Mouse (Mus musculus): Measurements from ENCODE around the gene Surf4.

Surf4 gene

DNA sequence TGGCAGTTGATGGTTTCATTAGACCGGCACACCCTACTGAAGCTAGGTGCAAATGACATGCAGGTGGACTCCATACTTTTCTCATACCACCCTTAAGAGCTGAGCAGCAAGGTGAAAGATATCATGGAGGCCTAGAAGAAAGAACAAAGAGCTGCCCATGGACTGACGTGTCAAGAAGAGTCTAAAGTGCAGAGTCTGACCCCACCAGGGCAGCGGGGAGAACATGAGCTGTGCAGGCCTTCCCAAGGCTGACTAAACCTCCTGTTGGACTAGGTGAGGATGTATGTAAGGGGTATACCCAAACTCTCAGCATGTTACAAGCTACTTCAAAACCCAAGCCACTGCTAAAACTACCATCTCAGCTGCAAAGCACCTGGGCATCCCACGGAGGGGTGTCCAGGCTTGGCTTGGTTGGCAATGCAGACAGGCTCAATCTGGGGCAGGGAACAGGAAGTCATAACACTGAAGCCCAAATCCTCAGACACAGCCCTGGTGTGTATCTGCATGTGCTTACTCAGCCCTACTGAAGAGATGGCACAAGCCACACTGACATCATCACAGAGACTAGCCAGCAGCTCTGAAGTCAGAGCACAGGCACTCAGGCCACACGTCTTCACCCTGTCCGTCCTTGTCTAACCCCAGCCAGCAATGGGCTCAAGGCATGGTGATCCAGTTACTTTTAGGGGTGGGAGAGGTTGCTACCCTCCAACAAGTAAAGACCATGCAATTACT lies 5.8 kb downstream of the Surf4 start:
- no peak for DNase-seq

DNA sequence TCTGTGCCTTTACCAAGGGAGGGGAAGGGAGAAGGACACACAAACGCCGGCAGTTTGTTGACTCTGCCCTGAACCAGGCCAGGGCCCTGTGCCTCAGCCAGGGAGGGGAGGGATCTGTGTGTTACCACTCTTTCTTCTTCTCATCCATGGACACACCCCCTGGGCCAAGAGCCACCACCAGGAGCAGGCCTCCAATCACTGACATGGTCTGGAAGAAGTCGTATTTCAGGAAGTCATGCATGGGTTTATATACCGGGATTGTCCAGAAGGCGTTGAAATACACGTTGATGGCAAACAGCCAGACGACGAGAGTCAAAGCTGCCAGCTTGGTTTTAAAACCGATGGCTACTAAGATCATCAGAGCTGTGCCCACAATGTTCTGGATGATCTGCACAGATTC lies 11.9 kb downstream of the Surf4 start:
- no peak for DNase-seq

DNA sequence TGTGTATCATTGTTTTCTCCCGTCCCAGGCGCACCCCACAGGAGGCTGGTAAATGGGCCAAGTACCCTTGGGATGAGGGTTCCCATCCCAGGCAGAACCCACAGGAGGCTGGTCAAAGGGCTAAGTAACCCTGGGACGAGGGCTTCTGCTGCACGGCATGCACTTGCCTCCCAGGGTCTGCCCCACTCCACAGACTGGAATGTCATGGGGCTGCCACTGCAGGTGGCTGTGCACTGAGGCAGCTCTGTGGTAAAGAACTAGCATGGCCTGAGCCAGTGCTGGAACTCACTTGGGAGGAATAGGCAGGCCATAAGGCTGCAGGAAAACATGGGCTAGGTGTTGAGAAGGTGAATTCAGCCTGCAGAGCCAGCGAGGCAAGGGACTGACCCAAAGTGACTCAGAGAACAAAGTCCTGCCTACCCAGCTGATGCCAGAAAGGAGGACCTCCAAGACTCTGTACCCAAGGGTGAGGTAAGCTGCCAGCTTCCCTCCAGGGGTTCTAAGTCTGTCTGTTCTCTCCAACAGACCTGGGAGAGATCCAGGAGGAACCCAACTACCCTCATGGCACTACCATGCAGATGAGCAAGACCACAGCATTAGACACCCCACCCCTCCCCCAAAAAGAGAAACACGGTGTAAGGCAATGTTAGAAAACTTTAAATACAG lies 13.4 kb downstream of the Surf4 start:
- DNase-seq: no peak

DNA sequence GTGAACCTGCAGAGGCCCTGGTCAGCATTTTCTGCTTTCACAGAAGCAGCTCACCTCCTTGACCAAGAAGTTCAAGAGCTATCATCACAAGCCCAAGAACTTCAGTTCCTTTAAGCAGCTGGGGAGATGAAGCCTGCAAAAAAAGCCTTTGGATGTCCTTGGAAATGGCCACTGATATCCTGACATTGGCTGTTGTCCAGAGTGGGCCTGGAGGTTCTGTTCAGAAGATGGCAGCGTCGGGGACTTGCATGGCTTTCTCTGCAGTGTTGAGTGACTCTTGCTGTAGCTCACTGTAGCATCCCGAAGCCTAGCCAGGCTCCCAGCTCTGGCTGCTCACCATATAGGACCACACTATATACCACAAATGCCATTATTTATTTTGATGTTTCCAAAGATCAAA lies 14.0 kb downstream of the Surf4 start:
- DNase-seq: no peak

DNA sequence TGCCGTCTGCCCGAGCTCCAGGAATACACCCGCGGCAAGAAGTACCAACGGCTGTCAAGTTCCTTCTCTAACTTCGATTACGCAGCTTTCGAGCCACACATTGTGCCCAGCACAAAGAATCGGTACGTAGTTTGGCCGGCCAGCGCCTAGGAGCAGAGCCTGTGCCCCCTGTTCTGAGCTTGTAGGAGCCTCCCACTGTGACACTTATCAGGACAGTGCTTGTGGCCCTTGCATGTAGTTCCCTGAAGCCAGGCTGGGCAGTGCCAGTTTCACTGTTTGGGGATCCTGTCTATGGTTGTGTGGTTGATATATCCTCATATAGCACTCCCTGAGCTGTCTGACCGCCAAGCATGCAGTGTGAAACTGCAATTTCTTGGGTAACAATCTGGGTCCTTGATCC lies 17.0 kb downstream of the Surf4 start:
- DNase-seq: no peak

DNA sequence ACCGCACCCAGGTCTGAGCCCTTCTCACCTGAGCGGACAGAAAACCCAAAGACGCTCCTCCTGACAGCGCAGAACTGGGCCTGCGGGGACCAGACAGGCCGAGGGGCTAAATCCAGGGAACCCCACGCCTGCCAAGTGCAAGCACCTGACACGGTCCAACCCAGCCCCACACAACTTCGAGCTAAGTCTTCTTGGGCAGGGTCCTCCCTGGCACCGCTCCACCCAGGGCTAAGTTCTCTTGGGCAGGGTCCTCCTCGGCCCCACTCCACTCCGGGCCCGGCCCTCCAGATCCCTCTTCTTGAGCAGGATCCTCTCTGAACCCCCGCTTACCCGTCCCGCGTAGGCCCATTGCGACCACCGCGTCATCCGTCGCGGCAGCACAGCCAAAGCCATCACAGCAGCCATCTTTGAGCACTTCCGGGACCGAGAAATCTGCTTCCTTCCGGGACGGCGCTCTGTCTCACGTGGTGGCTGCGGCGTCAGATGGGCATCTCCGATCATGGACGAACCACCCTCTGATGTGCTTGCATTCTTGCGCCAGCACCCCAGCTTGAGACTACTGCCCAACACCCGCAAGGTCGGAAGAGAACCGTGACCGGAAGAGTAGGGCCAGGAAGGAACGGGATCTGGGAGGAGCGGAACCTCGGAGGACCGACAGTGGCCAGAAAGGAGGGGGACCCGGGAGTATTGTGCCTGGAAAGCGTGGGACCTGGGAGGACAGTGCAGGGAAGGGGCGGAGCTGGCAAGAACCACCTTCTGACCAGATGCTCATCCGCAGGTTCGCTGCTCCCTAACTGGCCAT lies 17.6 kb downstream of the Surf4 start, which contains the start of the genes Surf2 and Surf1:
Gene Surf2, plus strand, starts transcription at position 441 of the 802 bp plus-strand sequence.
Gene Surf1, minus strand, starts transcription at position 604 of the 802 bp plus-strand sequence.
- DNase-seq: peak; percentile 91

DNA sequence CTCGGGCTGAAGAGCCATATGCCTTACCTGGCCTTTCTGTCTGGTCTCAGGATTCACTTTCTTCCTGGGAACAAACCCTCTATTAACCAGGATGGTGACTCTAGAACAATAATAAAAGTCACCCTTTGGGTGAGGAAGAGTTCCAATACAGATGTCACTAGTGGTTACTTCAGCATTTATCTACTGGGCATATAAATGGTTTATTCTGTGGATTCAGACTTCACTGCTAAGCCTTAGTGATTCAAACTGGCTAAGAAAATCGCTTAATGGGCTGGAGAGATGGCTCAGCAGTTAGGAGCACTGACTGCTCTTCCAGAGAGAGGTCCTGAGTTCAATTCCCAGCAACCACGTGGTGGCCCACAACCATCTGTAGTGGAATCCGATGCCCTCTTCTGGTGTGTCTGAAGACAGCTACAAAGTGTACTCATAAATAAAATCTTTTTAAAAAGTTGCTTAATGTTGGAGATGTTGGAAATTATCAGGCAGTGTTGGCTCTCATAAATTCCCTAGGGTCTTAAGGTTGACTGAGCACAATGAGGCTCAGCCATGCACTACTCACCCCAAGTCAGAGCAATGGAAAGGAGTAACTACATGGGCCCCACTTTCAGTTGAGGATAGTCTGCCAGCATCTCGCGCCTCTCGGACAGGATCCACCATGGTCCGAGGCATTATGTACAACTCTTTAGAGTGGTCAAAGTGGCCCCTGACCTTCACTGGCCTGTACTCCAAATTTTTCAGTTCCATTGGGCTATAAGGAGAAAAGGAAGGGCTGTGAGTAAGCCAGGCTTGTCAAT lies 19.4 kb downstream of the Surf4 start:
- DNase-seq: no peak

DNA sequence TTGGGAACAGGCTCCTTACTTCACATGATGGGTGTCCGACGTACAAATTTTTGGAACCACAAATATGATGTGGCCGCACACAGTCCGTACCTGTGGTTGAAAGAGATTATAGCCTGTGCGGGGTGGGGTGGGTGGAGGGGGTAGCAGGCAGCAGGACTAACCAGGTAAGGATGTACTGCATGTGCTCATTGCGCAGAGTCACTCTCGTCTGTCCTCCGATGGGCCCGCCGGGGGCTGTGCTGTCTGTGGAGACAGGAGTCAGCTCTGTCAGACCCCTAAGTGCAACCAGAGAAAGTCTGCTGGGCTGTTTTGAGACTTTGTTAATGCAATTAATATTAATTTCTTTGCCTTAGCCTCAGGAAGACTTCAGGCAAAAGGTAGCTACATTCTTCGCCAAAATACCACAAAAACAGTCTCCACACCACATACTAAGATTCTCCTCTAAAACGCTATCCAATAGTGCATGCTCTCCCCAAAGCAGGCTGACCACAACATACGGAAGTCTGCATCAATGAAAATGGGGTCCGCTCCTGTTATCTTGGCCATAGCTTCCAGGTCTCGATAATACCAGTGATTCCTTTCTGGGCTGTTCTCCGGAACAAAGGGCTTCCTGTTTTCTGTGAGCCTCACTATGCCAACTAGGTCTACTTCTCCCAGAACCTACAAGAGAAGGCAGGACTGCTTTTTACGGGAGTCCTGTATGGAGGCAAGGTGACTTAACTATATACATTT lies 20.1 kb downstream of the Surf4 start:
- DNase-seq: no peak

DNA sequence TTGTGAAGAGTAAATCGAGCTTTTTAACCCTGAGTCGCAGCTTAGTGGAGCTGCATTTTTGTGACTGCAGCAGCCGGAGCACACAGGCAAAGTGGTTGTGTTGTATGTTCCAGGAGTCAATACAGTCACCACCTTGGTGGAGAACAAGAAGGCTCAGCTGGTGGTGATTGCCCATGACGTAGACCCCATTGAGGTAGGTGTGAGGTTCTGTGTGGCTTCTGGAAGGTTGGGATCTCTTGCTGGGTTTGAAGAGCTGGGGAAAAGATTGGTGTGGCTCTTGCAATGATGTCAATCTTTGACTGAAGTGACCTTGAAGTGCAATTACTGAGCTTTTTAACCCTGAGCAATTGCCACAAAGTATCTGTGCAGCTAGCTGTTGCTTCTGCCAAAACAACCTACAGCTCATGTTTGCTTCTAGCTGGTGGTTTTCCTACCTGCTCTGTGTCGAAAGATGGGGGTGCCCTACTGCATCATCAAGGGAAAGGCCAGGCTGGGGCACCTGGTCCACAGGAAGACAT lies 21.4 kb downstream of the Surf4 start:
- DNase-seq: no peak

DNA sequence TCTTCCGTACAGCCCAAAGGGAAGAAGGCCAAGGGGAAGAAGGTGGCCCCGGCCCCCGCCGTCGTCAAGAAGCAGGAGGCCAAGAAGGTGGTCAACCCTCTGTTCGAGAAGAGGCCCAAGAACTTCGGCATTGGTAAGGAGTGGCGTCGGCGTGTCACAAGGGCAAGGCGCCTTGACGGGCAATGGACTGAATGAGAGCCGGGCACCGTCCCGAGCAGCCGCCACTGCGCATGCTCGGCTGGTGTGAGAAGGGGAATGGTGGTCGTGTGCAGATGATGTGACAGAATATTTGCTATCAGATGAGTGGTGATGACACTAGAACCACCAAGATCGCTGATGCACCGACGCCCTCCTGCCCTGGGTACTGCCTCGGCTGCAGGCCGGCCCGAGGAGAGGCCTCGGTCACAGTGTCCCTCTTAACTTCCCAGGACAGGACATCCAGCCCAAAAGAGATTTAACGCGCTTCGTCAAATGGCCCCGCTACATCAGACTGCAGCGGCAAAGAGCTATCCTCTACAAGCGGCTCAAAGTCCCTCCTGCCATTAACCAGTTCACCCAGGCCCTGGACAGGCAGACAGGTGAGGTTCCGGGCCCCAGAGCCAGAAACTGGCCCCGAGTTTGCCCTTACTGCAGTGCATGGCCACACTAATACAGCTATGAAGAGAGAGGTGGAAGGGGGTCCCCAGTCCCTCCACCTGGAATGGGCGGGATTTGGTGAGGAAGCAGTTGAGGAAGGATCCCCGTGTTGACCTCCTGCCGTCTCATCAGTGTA lies 22.5 kb downstream of the Surf4 start:
- peak; percentile 87 for DNase-seq

DNA sequence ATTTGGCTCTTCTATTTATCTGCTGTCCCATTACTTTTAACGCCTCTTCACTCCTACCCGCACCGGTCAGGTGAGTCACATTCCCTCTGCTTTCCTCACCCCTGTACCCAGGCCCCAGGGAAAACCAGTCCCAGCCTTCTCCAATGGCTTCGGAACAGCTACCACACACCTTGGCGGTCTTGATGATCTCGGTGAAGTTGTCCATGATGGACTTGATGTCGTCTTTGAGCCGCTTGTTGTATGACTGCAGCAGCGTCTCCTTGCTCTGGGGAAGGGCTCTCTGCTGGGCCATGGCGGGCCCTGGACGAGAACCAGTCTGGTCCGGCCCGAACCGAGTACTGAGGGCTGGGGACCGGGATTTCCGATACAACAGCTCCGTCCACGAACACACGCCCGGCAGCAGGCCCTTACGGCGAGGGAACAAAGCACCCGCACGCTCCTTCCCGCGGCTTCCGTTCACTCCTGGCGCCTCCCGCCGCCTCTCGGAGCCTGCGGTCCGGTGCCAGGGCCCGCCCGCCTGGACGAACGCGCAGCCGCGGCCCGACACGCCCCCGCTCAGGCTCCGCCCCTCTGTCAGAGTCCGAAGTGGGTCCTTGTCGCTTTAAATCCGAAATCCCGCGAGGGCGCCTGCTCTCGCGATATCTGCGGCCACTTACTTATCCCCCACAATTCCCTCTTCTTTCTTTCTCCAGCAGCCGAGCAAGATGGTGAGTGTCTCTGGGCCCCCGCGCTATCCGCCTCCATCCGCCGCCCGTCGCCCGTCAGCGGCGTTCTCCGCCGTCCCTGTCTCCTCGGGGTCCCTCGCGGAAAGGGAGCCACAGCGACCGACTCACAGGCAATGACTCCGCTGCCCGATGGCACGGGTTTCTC lies 23.4 kb downstream of the Surf4 start, which contains the start of the genes Med22 and Rpl7a:
Gene Med22, minus strand, starts transcription at position 554 of the 870 bp plus-strand sequence.
Gene Rpl7a, plus strand, starts transcription at position 641 of the 870 bp plus-strand sequence.
- DNase-seq: peak; percentile 99

DNA sequence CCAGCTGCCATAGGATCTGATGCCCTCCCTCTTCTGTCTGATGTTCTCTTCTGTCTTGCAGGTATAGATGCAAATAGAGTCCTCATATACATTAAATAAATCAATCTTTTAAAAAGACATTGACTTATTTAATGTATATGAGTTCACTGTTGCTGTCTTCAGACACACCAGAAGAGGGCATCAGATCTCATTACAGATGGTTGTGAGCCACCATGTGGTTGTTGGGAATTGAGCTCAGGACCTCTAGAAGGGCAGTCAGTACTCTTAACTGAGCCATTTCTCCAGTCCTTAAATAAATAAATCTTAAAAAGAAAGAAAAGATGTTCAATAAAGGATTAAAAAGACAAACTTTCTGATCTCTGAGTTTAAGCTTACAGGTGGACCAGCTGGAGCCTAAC lies 24.3 kb downstream of the Surf4 start:
- no peak for DNase-seq

DNA sequence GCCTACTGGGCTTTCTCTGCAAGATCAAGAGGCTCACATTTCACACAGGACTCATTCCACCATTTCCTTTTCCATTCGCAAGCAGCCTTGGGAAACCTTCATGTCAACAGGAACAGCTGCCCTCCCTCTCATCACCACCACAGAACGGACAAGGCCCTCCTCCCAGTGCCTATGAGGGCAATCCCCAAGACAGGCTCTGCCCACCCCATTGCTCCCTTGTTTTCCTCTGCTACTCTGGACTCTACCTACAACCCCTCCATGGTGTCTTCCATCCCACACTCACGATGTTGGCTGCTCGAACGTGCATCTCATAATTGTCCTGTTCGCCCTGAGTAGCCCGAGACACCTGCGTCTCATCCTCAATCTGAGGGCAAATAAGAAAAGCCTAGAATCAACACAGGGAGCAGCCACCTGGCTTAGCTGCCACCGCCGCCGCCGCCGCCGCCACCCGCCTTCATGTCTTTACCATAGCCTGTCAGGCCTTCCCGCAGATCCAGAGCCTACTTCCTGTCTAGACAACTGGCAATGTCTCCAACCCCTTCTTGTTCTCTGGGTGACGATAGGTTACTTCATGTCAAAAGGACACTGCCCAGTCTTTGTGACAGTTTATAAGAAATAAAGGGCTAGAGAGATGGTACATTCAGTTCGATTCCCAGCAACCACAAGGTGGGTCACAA lies 24.9 kb downstream of the Surf4 start:
- DNase-seq: no peak

DNA sequence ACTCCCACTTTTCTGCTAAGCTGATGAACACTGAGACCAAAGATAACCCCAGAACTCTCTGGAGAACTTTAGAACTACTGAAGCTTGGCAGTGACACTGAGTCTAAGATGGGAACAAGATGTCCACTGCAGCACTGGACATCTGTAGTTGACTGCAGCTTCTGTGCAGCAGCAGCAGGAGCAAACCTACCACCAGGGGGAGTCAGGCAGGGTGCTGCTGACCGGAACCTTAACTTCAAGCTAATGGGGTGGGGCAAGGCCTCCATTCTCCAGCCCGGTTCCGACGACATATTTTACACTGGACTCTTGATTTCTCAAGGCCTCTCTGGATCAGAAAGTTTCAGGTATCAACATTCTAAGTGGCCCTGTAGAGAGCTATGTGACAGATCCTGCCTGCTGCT lies 26.6 kb downstream of the Surf4 start:
- peak; percentile 64 for DNase-seq

DNA sequence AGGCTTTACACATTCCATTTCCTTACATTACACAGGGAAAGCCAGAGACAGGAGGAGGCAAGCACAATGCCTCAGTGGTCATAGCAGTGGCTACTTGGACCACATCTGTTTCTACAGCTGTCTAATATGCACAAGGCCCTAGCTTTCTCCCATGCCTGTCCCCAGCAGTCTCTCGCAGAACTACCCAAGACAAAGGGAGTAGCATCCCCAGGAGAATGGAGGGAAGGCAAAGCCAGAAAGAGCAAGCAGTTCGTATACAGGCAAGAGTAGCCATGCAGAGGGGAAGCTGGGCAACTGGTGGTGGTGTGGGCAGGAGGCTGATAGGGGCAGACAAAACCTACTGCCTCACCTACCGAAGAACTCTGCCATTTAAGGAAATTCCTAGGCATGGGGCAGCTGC lies 27.3 kb downstream of the Surf4 start:
- DNase-seq: no peak

DNA sequence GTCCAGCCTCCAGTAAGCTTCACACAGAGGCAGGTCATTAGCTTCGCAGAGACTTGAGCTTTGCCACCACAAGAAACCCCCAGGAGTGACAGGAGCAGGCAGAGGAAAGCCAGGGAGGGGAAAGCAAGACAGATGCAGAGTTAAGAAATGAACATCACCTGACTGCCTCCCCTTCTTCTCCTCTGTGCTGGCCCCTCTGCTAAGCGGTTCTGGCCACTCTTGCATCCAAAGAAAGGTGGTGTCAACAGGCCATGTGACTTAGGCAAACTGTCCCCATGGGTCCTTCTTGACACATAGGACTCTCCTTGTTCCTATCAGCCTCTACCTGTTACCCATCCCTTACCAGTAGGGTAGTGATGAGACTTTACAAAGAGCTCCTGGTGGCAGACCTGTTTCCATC lies 27.8 kb downstream of the Surf4 start:
- DNase-seq: no peak

DNA sequence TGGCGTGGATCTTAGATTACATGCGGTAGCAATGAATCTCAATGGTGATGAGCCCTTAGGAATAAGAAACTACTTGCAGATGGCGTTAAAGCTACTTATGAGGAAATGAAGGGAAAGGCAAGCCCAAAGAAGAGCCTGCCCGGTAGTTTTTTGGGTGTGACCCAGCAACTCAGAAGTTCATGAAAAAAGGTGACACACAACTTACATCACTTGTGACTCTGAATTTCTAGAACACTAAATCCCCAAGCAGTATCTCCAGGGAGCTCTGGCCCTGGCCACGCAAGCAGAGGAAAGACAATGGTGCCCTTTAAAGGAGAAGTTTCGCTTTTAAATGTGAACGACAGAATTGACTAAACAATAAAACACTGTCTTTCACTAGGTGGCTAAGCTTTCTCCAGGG lies 30.4 kb downstream of the Surf4 start:
- no peak for DNase-seq

DNA sequence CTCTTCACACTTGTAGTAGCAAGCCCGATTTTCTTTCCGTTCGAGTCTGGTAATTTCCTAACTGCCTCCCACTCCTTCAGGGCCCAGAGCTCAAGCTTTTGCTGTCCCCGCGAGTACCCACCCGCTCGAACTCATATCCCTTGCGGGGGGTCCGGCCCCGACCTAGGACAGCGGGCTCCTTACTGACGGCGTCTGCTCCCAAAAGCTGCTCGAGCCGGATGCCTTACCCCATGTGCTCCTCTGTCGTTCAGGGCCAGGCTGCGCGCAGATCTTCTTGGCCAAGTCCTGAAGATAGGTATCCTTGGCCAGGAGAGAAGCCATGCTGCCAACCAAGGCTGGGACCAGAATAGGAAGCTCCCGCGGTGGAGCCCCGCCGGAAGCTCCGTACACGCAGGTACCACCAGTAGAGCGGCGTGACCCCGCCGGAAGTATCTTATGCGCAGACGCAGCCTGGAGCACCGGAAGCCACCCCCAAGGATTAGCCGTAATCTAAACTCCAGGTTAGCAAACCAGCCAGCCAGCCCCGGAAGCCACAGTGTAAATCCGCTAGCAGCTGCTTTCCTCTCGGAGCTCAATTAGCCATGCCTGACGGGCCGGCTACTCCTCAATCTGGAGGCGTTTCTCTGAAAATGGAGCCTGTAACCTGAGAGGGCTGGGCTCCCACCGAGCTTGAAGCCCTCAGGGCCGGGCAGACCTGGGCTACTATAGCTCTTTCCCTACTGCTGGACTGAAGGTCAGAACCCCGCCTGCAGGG lies 31.1 kb downstream of the Surf4 start, which contains the start of gene Surf6:
Gene Surf6, minus strand, starts transcription at position 413 of the 754 bp plus-strand sequence.
- DNase-seq: peak; percentile 98
